Mouse (Mus musculus) heart, postnatal 4 days (tissue): ENCODE measurements around the gene Actr1a. TPM values are rescaled to one million over a fixed set of nuclear protein-coding genes. Genes with fewer than 3 reads are reported as not detected.

Experiments used
- DNase-seq: peaks from one replicate; pipeline ENCODE4 v3.0.0; 2021
- total RNA-seq, 2 experiments: library from RNA; stranded (reverse); gene quantifications; 2 replicates each; pipeline ENCODE4 v1.2.3; 2021

Actr1a gene
- total RNA-seq, 2 experiments from 2014 or later = 126 to 130 TPM

DNA sequence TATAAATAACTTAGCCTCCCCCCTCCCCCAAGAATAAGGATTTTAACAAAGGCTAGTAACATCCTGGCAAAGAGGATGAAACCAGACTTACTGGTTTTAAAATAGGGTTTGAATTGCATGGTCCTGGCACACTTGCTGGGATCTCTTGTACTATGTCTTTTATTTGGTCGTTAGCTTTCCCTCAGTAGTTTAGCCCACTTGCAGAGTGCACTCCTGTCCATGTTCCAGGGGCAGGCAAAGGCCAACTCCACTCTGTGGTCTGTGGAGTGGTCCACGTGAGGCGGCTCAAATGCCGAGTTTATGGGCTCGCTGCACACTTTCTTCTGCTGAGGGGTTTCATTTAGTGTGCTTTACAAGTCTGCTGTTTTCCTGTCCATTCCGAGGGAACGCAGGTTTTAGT lies 4.3 kb upstream of the Actr1a start:
- DNase-seq = no peak

DNA sequence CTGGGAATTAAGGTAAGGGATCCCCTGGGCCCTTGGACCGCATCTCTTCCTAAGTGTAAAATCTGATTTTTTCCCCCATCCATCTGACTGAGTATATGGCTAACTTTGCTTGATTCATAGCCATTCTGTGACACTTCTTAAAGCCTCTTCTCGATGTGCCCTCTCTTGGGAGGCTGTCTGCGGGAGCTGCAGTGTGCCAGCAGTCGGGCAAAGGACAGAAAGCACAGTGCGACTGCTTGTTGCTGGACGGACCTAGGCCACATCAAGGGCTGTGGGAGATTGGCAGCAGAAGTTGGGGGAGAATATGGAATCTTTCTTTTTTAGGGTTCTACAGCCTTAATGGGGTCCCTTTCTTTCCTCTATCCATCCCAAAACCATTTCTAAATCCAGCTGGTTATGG lies 3.8 kb upstream of the Actr1a start:
- no peak for DNase-seq

GRCm38 (mm10) chr19:46398401-46398800 lies 2.9 kb upstream of the Actr1a start:
- DNase-seq = no peak

- DNase-seq = no peak
Measured at GRCm38 (mm10) chr19:46397436-46398001, 2.0 kb upstream of the Actr1a start.

- DNase-seq = peak; percentile 99
Measured at GRCm38 (mm10) chr19:46396686-46397435, 1.3 kb upstream of the Actr1a start, which contains the start of gene Sufu. TSS of gene Sufu (plus strand) at chr19:46396896.

- DNase-seq = no peak
Measured at GRCm38 (mm10) chr19:46396109-46396508, 561 bp upstream of the Actr1a start.

GRCm38 (mm10) chr19:46394712-46395108 lies 838 bp downstream of the Actr1a start:
- no peak for DNase-seq

GRCm38 (mm10) chr19:46392018-46392417 lies 3.5 kb downstream of the Actr1a start:
- peak; percentile 48 for DNase-seq

- DNase-seq = no peak
Measured at GRCm38 (mm10) chr19:46389872-46390271, 5.7 kb downstream of the Actr1a start.

GRCm38 (mm10) chr19:46382275-46382674 lies 13.3 kb downstream of the Actr1a start:
- DNase-seq = no peak

DNA sequence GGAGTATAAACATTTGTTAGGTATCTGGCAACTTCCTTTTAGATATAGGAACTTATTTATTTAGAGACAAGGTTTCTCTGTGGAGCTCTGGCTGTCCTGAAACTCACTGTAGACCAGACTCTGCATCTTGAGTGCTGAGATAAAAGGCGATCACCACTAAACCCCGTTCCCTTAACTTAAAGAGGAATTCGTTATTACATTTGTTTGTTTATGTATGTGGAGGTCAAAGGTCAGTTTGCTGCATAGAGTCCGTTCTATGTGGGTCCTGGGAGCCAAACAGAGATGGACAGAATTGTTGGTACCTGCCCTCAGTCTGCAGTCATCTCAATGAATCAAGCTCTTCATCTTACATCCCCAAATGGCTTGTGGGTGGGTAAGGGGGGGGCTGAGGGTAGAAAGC lies 19.7 kb downstream of the Actr1a start:
- no peak for DNase-seq

- no peak for DNase-seq
Measured at GRCm38 (mm10) chr19:46375489-46375888, 20.1 kb downstream of the Actr1a start.

DNA sequence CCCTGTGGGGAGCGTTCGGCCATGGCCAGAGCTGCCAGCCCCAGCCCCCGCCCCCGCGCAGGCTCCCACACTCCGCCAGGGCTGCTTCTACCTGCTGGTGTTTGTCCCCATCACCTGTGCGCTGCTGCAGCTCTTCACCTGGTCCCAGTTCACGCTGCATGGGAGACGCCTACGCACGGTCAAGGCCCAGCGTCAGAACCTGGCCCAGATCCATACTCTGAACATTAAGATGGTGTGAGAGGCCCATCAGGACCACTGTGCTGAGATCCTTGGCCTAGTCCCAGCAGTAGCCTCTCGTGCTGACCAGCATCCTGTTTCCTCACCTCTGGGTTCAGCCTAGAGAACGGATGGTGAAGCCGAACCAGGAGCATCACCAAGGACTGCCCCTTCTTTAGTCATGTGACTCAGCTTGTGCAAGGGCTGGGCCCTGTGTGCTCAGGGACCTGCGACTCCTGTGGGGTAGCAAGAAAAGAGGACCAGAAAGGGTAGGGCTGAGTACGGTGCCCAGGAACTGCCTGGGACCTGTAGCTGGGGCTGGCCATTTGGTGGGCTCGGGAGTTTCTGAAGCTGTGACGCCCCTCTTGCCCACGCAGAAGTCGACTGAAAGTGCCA lies 21.0 kb downstream of the Actr1a start:
- no peak for DNase-seq

GRCm38 (mm10) chr19:46369204-46369603 lies 26.3 kb downstream of the Actr1a start:
- peak; percentile 79 for DNase-seq

GRCm38 (mm10) chr19:46367798-46368590 lies 27.6 kb downstream of the Actr1a start:
- no peak for DNase-seq

DNA sequence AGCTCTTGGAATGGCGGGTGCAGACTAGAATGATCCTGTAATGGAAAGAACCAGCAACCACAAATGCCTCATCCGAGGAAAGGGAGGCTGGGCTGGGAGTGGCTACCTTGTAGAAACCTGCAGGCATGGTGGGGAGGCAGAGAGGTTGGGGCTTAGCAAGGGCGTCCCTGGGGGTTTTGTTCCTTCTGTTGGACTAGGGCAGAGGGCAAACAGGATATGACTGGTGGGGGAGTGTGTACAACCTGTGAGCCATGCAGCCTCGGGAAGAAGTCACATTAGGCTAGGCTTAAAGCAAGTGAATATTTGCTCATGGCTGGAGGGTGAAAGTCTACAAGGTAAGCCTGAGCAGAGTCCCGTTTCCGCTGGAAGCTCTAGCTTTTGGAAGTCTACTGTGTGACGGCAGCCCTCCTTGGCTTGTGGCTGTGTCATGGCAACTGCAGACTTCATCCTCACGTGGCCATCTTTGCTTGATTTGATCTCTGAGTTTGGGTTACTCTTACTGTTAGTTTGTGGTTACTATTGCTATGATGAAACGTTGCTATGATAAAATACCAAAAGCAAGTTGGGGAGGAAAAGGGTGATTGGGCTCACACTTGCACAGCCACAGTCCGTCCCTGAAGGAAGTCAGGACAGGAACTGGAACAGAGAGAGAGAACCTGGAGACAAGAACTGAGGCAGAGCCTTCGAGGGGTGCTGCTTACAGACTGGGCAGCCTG lies 32.1 kb downstream of the Actr1a start:
- DNase-seq = no peak

- no peak for DNase-seq
Measured at GRCm38 (mm10) chr19:46362104-46362503, 33.4 kb downstream of the Actr1a start.

DNA sequence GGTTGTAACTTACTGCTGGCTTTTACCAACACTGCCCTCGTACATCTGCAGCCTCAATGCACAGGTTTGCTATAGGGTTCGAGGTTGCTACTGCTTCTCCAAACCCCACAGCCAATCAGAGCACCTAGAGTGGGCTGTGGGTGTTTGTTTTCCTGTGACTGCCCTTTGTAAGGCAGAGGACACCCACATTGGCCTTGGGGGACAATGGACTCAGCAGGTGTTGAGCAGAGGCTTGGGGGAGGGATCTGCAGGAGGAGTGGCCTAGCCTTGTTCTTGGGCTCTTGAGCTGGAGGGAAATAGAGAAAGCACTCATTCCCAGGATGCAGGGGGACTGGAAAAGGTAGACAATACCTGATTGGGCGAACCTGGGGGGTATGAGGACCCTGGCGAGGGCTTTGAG lies 37.2 kb downstream of the Actr1a start:
- DNase-seq = no peak

DNA sequence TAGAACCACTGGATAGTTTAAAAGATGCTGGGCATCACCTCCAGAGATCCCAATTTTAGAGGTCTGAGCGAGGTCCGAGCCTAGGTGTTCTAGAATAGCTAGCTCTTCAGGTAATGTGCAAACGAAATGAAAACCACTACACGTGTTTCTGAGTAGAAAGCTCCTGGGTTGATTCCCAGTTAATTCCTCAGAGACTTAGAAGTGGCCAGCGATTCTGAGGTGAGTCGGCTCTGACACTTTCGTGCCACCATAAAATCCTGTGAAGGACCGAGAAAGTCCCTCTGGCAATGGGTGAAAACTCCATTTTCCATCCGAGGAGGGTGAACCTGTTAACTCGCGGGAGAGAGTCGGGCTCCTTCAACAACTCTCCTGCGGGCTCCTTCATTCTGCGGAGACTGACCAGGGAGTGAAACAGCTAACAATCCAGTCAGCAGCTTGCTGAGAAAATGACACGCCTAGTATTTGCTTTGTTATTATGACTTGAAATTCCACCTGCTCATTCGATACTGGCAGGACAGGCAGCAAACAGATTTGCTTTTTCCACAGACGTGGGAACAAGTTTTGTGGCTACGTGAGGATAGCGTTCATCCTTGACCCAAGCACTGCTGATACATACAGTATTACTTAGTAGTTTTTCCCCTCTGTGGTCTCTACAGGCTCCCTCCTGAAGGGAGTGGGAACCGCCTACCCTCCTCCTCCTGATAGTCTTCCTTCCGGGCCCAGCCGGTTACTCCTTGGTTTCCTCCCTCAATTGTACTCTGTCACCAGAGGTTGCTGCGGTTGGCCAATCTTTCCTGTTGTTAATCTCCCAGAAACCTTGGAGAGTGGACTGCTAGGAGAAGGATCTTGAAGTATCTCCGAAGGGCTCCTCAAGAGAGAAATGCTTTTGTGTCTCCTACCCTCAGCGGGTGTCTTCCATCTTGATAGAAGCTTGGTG lies 37.9 kb downstream of the Actr1a start:
- peak; percentile 39 for DNase-seq

GRCm38 (mm10) chr19:46356701-46357138 lies 38.8 kb downstream of the Actr1a start:
- DNase-seq = peak; percentile 86
